Mouse (Mus musculus): ENCODE results near the gene Rcl1. TPM values are rescaled to one million over a fixed set of nuclear protein-coding genes. Genes with fewer than 3 reads are reported as not detected.

Gene Rcl1
- polyA plus RNA-seq, 1 experiment from 2014 or later: 73.8 TPM

DNA sequence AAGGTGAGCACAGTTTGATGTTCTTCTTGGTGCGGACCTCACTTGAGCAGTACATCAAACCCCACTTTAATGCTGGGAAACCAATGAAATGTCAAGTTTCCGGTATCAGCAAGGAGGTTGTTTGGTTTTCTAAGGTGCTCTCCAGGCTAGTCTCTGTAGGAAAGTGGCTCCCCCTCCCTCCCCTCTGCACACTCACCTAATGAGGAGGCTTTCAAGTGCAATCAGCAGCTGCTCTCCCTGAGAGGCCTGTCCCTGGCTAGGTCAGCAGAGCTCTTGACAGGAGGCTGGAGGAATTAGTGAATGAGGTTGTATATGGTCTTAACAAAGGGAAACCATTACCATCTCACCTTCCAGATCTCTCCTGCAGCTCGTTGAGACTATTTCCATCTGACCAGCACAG, 54.4 kb downstream of the Rcl1 start:
- H3K9me3 ChIP-seq (replicated peaks): 0 out of 2 replicates have a peak, but pooled peaks cover 2% of the 10 kb centered on the region
- no peak overlapping the region for H3K4me2 ChIP-seq
- DNase-seq (no peak), ATAC-seq (ENCODE audit: low read depth) (no peak)
- H3K36me3 ChIP-seq: no peaks in the 10 kb centered on the region
- H3K4me3 ChIP-seq (replicated peaks): no peak overlapping the region
- peaks cover 13% of the 10 kb centered on the region for H3K4me1 ChIP-seq (replicated peaks)
- no peak overlapping the region for H3K27ac ChIP-seq
- WGBS (ENCODE audit: insufficient replicate concordance): 58% methylated on average over 3 of the region's 3 CpGs
- H3K9ac ChIP-seq: no peak overlapping the region
- no peaks in the 10 kb centered on the region for H3K27me3 ChIP-seq

DNA sequence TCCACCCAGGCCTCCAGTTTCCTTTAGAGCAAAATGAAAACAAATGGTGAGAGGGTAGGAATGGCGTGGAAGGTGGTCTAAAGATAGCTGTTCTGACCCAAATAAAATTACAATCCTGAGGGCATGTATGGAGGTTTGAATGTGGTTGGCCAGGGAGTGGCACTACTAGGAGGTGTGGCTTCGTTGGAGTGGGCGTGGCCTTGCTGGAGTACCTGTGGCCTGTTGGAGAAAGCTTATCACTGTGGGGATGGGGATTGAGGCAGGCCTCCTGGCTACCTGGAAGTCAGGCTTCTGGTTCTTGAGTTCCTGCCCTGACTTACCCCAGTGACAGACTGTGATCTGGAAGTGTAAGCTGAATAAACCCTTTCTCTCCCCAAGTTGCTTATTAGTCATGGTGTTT, 55.2 kb downstream of the Rcl1 start:
- ATAC-seq (ENCODE audit: low read depth): peak; percentile 41; the same call in 1 of the 2 replicates

DNA sequence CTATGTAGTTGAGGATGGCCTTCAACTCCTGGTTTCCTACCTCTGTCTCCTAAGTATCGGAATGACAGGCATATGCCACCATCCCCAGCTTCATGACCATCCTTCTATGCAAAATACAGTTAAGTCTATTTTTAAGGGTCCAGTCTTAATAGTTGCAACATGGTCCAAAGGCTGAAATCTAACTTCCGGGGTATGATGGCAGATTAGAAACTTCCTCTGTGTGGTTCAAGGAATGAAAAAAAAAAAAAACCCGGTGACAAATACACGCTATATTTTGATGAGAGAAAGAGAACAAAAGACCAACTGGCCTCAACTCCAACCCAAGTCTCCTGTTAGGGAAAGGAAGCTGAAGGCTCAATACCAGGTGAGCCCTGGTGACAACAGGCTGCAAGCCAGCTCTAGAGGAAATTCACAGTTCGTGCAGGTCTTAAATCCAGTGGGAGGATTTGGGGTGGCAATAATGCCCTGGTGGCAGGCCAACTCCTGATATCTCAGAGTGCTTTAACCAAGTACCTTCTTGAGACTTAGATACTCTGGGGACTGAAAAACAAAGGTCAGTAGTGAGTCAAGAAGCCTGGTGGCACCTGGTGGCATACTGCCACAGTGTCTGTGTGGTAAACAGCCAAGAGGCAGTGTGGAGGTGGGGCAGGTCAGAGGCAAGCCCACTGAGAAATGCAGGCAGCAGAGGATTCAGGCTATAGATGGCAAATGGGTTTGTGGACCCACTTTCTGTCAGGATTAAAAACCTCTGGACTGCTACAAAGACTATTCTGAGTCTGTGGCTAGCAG, 56.7 kb downstream of the Rcl1 start:
- DNase-seq (no peak), ATAC-seq (ENCODE audit: low read depth) (no peak)
- H3K4me1 ChIP-seq (replicated peaks): peaks cover 13% of the 10 kb centered on the region
- 0 out of 2 replicates have a peak, but pooled peaks cover 2% of the 10 kb centered on the region for H3K9me3 ChIP-seq (replicated peaks)
- 65% methylated on average over 5 of the region's 5 CpGs for WGBS (ENCODE audit: insufficient replicate concordance)
- no peak overlapping the region for H3K27ac ChIP-seq
- H3K9ac ChIP-seq: no peak overlapping the region
- H3K36me3 ChIP-seq: no peaks in the 10 kb centered on the region
- H3K27me3 ChIP-seq: no peaks in the 10 kb centered on the region
- H3K4me3 ChIP-seq (replicated peaks): no peak overlapping the region
- no peak overlapping the region for H3K4me2 ChIP-seq

More for the DNA sequence above, 55.2 kb downstream of the Rcl1 start:
- DNase-seq: peak; percentile 20
- Histone ChIP-seq H3K27ac (no peak overlapping the region), H3K36me3 (no peaks in the 10 kb centered on the region), H3K4me3 (replicated peaks) (no peak overlapping the region), H3K4me2 (no peak overlapping the region), H3K9ac (no peak overlapping the region), H3K4me1 (replicated peaks) (peaks cover 13% of the 10 kb centered on the region), H3K9me3 (replicated peaks) (0 out of 2 replicates have a peak, but pooled peaks cover 2% of the 10 kb centered on the region), H3K27me3 (no peaks in the 10 kb centered on the region)
- WGBS (ENCODE audit: insufficient replicate concordance): 35% methylated on average over 3 of the region's 3 CpGs

DNA sequence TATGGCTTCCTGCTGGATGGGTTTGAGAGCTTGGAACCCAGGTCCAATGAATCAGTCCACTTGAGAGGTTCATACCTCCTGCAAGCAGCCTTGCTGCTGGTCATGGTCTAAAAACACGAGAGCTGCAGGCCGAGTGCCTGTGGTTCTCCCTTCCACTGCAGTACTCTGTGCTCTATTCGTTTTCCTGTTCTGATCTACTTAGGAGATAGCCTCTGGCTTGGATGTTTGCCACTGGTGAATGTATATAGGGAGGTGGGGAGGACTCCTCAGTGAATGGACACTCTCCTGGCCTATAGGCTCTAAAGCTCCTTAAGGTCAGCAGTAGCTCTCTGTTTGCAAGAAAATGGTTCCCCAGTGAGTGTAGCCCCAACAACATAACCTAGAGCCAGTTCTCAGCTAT, 57.3 kb downstream of the Rcl1 start:
- DNase-seq (no peak), ATAC-seq (ENCODE audit: low read depth) (no peak)
- Histone ChIP-seq H3K4me3 (replicated peaks) (no peak overlapping the region), H3K36me3 (no peaks in the 10 kb centered on the region), H3K4me1 (replicated peaks) (peaks cover 13% of the 10 kb centered on the region), H3K4me2 (no peak overlapping the region), H3K9ac (no peak overlapping the region), H3K27ac (no peak overlapping the region), H3K27me3 (no peaks in the 10 kb centered on the region), H3K9me3 (replicated peaks) (0 out of 2 replicates have a peak, but pooled peaks cover 2% of the 10 kb centered on the region)
- WGBS (ENCODE audit: insufficient replicate concordance): 42% methylated on average over 3 of the region's 3 CpGs

DNA sequence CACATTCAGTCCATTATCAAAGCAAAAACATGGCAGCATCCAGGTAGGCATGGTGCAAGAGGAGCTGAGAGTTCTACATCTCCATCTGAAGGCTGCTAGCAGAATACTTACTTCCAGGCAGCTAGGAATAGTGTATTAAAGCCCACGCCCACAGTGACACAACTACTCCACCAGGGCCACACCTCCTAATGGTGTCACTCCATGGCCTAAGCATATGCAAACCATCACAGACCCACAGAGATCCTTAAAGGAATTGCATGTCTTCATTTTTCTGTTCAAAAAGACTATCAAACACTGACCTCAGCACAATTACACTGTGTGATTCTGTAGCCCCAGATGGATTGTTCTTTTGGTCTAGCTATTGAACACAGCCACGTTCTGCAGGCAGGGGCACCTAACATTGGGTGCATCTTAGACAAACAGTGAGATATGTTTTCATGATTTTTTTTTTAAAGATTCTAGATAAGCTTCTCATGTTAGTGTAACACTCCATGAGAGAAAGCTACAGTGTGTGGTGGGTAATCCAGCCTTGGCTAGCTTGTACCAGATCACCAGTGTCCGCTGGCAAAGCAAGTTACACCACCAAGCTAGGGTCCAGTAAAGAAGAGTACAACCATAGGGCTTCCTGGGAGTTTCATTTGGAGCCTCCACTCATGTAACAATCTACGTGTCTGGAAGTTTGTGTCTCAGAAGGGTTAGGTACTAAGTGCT, 62.8 kb downstream of the Rcl1 start:
- peaks cover 8% of the 10 kb centered on the region; the same call in 1 of the 2 replicates for H3K4me1 ChIP-seq (replicated peaks)
- no peak for ATAC-seq (ENCODE audit: low read depth)
- H3K9ac ChIP-seq: no peak overlapping the region
- no peak overlapping the region for H3K4me2 ChIP-seq
- H3K4me3 ChIP-seq (replicated peaks): no peak overlapping the region
- H3K27me3 ChIP-seq: no peaks in the 10 kb centered on the region
- DNase-seq: no peak
- 0 out of 2 replicates have a peak, but pooled peaks cover 1% of the 10 kb centered on the region for H3K9me3 ChIP-seq (replicated peaks)
- no peak overlapping the region; the same call in 1 of the 2 replicates for H3K27ac ChIP-seq
- H3K36me3 ChIP-seq: no peaks in the 10 kb centered on the region
- WGBS (ENCODE audit: insufficient replicate concordance): 75% methylated on average over 4 of the region's 4 CpGs

DNA sequence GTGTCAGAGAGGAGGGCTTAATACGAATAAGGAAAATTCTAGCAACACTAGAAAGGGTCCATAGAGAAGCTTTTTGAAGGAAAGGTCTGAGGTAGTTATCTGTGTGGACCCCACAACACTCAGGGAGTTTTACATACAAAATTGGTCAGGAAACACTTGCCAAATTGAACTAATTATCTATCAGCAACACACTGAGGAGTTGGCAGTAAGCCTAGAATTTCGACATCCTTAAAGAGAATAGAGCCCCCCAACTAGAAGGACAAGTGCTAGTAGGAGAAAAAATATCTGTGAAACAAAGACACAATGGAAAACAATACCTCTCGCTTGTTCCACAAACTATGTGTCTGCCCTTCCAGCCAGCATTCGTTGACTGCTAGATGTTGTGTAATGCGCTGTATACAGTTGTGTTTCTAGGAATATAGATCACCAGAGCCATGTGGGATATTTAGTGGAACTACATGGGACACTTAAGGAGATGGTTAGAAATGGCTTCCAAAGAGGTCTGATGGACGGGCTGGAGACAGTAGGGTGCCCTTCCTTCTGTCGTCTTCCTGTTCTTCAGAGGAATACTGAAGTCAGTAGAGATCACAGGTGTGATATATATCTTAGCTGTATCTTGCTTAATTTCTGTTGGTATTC, 63.5 kb downstream of the Rcl1 start:
- no peaks in the 10 kb centered on the region for H3K27me3 ChIP-seq
- H3K36me3 ChIP-seq: no peaks in the 10 kb centered on the region
- H3K4me2 ChIP-seq: no peak overlapping the region
- no peak overlapping the region; the same call in 1 of the 2 replicates for H3K27ac ChIP-seq
- peaks cover 8% of the 10 kb centered on the region; the same call in 1 of the 2 replicates for H3K4me1 ChIP-seq (replicated peaks)
- 73% methylated on average over 7 of the region's 7 CpGs for WGBS (ENCODE audit: insufficient replicate concordance)
- H3K4me3 ChIP-seq (replicated peaks): no peak overlapping the region
- DNase-seq (no peak), ATAC-seq (ENCODE audit: low read depth) (no peak)
- H3K9me3 ChIP-seq (replicated peaks): no peaks in the 10 kb centered on the region
- no peak overlapping the region for H3K9ac ChIP-seq

DNA sequence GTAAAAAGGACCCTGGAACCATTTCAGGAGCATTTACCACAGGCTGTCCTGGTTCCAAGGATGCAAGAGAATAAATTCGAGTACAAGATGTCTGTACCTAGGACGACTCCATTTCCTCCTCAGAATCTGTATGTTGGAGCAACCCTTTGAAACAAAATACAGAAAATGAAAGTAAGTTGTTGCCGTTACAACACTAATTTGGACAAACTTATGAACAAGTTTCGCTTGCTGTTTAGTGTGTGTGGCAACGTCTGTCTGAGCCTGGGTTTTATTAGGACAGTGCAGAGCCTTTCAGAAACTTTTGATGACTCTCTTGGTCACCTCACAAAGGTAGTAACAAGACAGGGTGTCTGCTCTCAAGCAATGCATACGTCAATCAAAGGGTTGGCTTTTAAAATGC, 66.8 kb downstream of the Rcl1 start:
- Histone ChIP-seq H3K27me3 (no peaks in the 10 kb centered on the region), H3K9ac (no peak overlapping the region), H3K4me2 (no peak overlapping the region), H3K36me3 (no peaks in the 10 kb centered on the region), H3K9me3 (replicated peaks) (no peaks in the 10 kb centered on the region), H3K4me3 (replicated peaks) (no peak overlapping the region), H3K4me1 (replicated peaks) (peaks cover 8% of the 10 kb centered on the region; the same call in 1 of the 2 replicates), H3K27ac (no peak overlapping the region)
- 67% methylated on average over 6 of the region's 6 CpGs for WGBS (ENCODE audit: insufficient replicate concordance)
- ATAC-seq (ENCODE audit: low read depth): no peak
- no peak for DNase-seq

DNA sequence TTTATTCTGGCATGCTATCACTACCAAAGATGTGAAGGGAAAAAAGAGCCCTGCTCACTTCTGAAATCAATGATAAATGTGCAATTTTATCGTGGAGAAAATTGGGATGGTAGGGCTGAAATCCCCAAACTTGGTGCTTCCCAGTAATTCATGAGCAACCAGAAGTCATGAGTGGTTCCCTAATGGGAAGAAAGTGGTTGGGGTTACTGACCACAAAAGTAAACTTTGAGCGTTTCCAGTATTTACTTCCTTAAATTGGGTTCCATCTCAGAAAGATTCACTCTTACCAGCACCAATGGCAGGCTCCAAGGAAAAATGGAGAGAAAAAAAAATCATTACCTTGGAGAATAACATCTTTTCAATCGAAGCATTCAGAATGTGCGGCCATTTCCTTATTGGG, 79.2 kb downstream of the Rcl1 start:
- Histone ChIP-seq H3K27me3 (no peaks in the 10 kb centered on the region), H3K4me1 (replicated peaks) (peaks cover 6% of the 10 kb centered on the region), H3K4me3 (replicated peaks) (no peak overlapping the region), H3K27ac (no peak overlapping the region), H3K36me3 (no peaks in the 10 kb centered on the region), H3K4me2 (no peak overlapping the region), H3K9ac (no peak overlapping the region), H3K9me3 (replicated peaks) (0 out of 2 replicates have a peak, but pooled peaks cover 7% of the 10 kb centered on the region)
- 51% methylated on average over 4 of the region's 4 CpGs for WGBS (ENCODE audit: insufficient replicate concordance)
- no peak for ATAC-seq (ENCODE audit: low read depth)
- no peak for DNase-seq

DNA sequence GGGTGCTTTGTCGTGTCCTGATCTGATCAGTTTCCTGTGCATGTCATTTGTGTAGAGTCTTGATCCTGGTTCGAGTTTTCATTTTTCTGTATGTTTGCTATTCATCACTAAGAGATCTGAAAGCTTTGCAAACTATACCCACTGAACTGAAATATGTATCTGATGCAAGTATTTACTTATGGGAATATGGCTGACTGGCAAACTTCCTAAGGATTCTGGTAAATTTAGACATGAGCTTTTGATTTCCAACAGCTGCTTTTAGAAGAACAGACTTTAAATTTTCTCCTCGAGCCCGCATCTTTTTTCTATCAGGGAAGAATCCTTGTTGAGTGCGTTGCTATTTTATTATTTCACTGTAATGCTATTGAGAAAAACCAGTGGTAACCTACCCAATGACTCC, 81.0 kb downstream of the Rcl1 start:
- H3K4me1 ChIP-seq (replicated peaks): peaks cover 24% of the 10 kb centered on the region
- WGBS (ENCODE audit: insufficient replicate concordance): 67% methylated on average over 5 of the region's 5 CpGs

DNA sequence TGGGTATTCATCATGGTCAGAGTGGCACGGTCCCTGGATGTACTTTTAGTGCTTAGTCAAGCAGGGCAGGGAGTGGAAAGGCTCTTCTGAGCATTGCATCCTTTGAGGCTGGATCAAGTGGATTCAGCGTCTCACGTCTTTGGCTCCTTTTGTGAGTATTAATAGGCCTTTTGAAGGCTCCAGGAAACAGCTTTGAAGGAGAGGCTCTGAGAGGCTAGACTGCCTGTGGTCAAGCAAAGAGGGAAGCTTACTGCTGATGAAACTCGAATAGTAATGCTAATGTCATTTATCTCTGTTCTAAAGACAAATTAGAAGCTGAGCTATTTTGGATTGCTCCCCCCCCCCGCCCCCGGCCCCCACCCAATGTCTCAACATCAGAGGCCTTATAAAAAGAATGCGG, 83.9 kb downstream of the Rcl1 start:
- 40% methylated on average over 7 of the region's 7 CpGs for WGBS (ENCODE audit: insufficient replicate concordance)
- Histone ChIP-seq H3K27me3 (no peaks in the 10 kb centered on the region), H3K27ac (no peak overlapping the region), H3K9ac (no peak overlapping the region), H3K9me3 (replicated peaks) (no peaks in the 10 kb centered on the region), H3K4me2 (no peak overlapping the region), H3K4me3 (replicated peaks) (no peak overlapping the region), H3K36me3 (no peaks in the 10 kb centered on the region), H3K4me1 (replicated peaks) (peaks cover 28% of the 10 kb centered on the region)
- no peak for ATAC-seq (ENCODE audit: low read depth)
- no peak for DNase-seq

More for the DNA sequence above, 81.0 kb downstream of the Rcl1 start:
- no peak overlapping the region for H3K9ac ChIP-seq
- H3K4me2 ChIP-seq: no peak overlapping the region
- no peaks in the 10 kb centered on the region for H3K27me3 ChIP-seq
- H3K9me3 ChIP-seq (replicated peaks): 0 out of 2 replicates have a peak, but pooled peaks cover 7% of the 10 kb centered on the region
- DNase-seq (no peak), ATAC-seq (ENCODE audit: low read depth) (no peak)
- H3K36me3 ChIP-seq: no peaks in the 10 kb centered on the region
- H3K4me3 ChIP-seq (replicated peaks): no peak overlapping the region
- H3K27ac ChIP-seq: no peak overlapping the region

All from liver, embryonic 13.5 days (tissue).